Mouse (Mus musculus): ENCODE results near the gene Osbpl10. TPM values are rescaled to one million over a fixed set of nuclear protein-coding genes. Genes with fewer than 3 reads are reported as not detected.
A peak's percentile ranks its signal among the peaks of the same experiment; 100 is the strongest.

Gene Osbpl10
- total and polyA plus RNA-seq, 2 experiments from 2014 or later: 3.3 to 22.5 TPM

DNA sequence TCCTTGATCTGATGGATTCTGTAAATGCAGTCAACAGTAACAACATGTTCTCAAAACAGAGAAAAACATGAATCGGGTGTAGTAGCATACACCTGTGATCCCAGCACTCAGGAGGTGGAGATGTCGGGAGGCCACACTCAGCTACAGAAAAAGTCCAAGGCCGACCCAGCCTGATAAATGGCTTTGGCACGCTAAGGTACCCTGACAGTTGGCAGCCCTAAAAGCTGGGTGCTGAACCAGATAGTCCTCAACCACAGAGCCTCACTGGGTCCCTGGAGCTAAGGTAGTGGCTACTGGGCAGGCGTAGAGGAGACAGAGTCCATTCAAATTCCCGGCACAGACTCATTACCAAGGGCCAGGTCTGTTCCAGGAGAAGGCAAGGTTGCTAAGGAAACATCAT is 222.9 kb downstream of the Osbpl10 start:
- H3K27ac ChIP-seq: no peak overlapping the region
- DNase-seq (ENCODE audit: low spot score): no peak
- no peak overlapping the region for H3K4me2 ChIP-seq (ENCODE audit: low read depth, low read length)
- TF ChIP-seq CTCF (IDR thresholded peaks at IDR 0.05; ENCODE audit: low read depth): no peak
- no peak overlapping the region for H3K9ac ChIP-seq (replicated peaks; ENCODE audit: low read length)
- no peaks in the 10 kb centered on the region for H3K9me3 ChIP-seq (ENCODE audit: low read length)
- no peaks in the 10 kb centered on the region for H3K27me3 ChIP-seq (ENCODE audit: insufficient read depth, low read length)
- H3K4me1 ChIP-seq (ENCODE audit: insufficient read depth, low read length): no peaks in the 10 kb centered on the region
- no peak for ATAC-seq
- no peaks in the 10 kb centered on the region for H3K36me3 ChIP-seq (ENCODE audit: insufficient read depth, low read length)
- 91% methylated on average over 6 of the region's 6 CpGs for WGBS
- no peak overlapping the region for H3K4me3 ChIP-seq (ENCODE audit: low read length)

DNA sequence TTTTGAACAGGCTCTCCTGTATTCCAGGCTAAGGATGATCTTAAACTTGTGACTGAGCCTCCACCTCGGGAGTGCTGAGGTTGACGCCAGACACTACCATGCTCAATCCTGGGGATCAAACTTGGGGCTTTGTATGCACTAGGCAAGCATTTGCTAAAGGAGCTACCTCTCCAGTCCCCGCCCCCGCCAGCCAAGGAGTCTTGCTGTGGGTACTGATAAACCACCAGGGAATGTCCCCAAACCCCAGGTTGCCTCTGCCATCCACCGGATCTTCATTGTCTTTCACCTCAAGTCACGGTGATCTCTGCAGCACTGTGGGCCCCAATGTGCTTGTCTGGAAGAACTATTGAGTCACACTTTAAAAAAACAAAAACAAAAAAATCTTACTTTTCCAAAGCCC is 224.8 kb downstream of the Osbpl10 start:
- H3K27me3 ChIP-seq (ENCODE audit: insufficient read depth, low read length): no peaks in the 10 kb centered on the region
- no peaks in the 10 kb centered on the region for H3K4me1 ChIP-seq (ENCODE audit: insufficient read depth, low read length)
- 54% methylated on average over 6 of the region's 6 CpGs for WGBS
- H3K27ac ChIP-seq: no peak overlapping the region
- no peak overlapping the region for H3K4me3 ChIP-seq (ENCODE audit: low read length)
- H3K9me3 ChIP-seq (ENCODE audit: low read length): no peaks in the 10 kb centered on the region
- H3K9ac ChIP-seq (replicated peaks; ENCODE audit: low read length): no peak overlapping the region
- DNase-seq (ENCODE audit: low spot score) (no peak), ATAC-seq (no peak)
- no peak overlapping the region for H3K4me2 ChIP-seq (ENCODE audit: low read depth, low read length)
- TF ChIP-seq CTCF (IDR thresholded peaks at IDR 0.05; ENCODE audit: low read depth): no peak
- H3K36me3 ChIP-seq (ENCODE audit: insufficient read depth, low read length): no peaks in the 10 kb centered on the region

DNA sequence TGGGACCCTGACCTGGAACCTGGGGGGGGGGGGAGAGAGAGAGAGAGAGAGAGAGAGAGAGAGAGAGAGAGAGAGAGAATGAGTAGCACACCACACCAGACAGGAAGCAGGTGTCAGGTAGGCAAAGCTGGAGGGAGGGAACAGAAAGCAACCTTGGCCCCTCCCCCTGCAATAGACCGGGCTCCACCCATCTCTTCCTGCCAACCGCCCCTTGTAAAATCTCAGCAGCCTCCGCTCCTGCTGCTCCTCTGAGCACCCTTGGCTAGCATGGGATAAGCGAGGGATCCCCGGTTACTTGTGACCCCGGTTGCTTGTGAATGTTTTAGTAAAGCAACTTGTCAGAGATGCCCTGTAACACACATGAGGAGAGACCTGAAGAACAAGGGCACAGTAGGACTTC is 227.1 kb downstream of the Osbpl10 start:
- no peak for DNase-seq (ENCODE audit: low spot score)

DNA sequence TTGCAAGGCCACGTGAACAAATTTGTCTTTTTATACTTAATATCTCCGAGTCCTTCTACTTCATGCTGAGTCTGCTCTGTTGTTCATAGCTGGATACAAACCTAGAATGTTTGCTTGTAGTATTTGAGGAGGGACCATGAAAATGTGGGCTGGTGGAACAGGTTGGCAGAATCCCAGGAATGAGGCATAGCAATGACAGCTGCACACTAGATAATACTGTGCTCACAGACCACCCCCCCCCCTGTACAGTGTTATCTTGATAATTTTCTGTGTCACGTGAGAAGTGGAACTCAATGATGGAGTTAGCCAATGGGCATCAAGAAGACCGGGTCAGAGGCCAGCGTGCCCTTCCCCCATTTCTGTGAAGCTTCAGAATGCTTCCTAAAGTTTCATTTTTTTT is 227.8 kb downstream of the Osbpl10 start:
- TF ChIP-seq CTCF (IDR thresholded peaks at IDR 0.05; ENCODE audit: low read depth): no peak
- WGBS: 55% methylated on average over 5 of the region's 5 CpGs
- H3K36me3 ChIP-seq (ENCODE audit: insufficient read depth, low read length): no peaks in the 10 kb centered on the region
- no peaks in the 10 kb centered on the region for H3K4me1 ChIP-seq (ENCODE audit: insufficient read depth, low read length)
- no peak overlapping the region for H3K9ac ChIP-seq (replicated peaks; ENCODE audit: low read length)
- DNase-seq (ENCODE audit: low spot score) (peak; percentile 24), ATAC-seq (no peak)
- no peak overlapping the region for H3K4me3 ChIP-seq (ENCODE audit: low read length)
- H3K27me3 ChIP-seq (ENCODE audit: insufficient read depth, low read length): no peaks in the 10 kb centered on the region
- H3K9me3 ChIP-seq (ENCODE audit: low read length): no peaks in the 10 kb centered on the region
- H3K27ac ChIP-seq: no peak overlapping the region
- H3K4me2 ChIP-seq (ENCODE audit: low read depth, low read length): no peak overlapping the region

More for the DNA sequence above, 227.1 kb downstream of the Osbpl10 start:
- Histone ChIP-seq H3K4me1 (ENCODE audit: insufficient read depth, low read length) (no peaks in the 10 kb centered on the region), H3K27ac (no peak overlapping the region), H3K9me3 (ENCODE audit: low read length) (no peaks in the 10 kb centered on the region), H3K36me3 (ENCODE audit: insufficient read depth, low read length) (no peaks in the 10 kb centered on the region), H3K4me2 (ENCODE audit: low read depth, low read length) (no peak overlapping the region), H3K9ac (replicated peaks; ENCODE audit: low read length) (no peak overlapping the region), H3K4me3 (ENCODE audit: low read length) (no peak overlapping the region), H3K27me3 (ENCODE audit: insufficient read depth, low read length) (no peaks in the 10 kb centered on the region)
- no peak for ATAC-seq
- TF ChIP-seq CTCF (IDR thresholded peaks at IDR 0.05; ENCODE audit: low read depth): no peak
- 17% methylated on average over 6 of the region's 6 CpGs for WGBS

DNA sequence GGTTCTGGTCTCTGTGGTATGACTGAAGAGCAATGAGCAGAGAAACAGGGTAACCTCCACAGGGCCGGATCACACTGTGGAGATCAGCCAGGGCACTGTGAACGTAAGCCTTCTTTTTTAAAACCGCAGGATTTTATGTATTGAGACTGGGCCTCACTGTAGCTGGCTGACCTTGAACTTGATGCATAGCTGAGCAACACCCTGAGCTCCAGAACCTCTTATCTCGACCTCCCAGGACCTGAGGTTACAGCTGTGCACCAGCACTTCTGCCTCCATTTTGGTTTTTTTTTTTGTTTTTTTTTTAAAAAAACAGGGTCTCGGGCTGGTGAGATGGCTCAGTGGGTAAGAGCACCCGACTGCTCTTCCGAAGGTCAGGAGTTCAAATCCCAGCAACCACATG is 231.4 kb downstream of the Osbpl10 start:
- H3K4me1 ChIP-seq (ENCODE audit: insufficient read depth, low read length): no peaks in the 10 kb centered on the region
- no peak overlapping the region for H3K27ac ChIP-seq
- TF ChIP-seq CTCF (IDR thresholded peaks at IDR 0.05; ENCODE audit: low read depth): no peak
- 91% methylated on average over 7 of the region's 7 CpGs for WGBS
- H3K9me3 ChIP-seq (ENCODE audit: low read length): no peaks in the 10 kb centered on the region
- no peaks in the 10 kb centered on the region for H3K27me3 ChIP-seq (ENCODE audit: insufficient read depth, low read length)
- H3K36me3 ChIP-seq (ENCODE audit: insufficient read depth, low read length): no peaks in the 10 kb centered on the region
- no peak overlapping the region for H3K9ac ChIP-seq (replicated peaks; ENCODE audit: low read length)
- no peak overlapping the region for H3K4me3 ChIP-seq (ENCODE audit: low read length)
- ATAC-seq: no peak
- no peak overlapping the region for H3K4me2 ChIP-seq (ENCODE audit: low read depth, low read length)
- no peak for DNase-seq (ENCODE audit: low spot score)

DNA sequence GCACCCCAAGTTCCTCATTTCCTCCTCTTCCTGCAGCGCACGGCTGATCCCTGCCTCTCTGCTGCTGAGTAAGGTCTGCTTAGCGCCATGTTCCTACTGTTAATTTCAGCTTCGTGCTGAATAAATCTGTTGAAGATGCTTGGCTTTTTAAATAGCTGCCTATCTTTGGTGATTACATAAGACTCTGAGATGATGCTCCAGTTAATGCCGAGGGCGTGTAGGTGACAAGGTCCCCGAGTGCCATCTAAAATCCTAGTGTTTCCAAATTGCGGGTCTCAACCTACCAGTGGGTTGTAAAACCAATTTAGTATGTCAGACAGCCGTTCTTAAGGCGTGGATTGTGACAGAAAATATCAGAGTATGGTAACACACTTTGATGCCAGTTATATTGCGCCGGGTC is 232.2 kb downstream of the Osbpl10 start:
- Histone ChIP-seq H3K27ac (no peak overlapping the region), H3K9me3 (ENCODE audit: low read length) (no peaks in the 10 kb centered on the region), H3K4me3 (ENCODE audit: low read length) (no peak overlapping the region), H3K4me2 (ENCODE audit: low read depth, low read length) (no peak overlapping the region), H3K4me1 (ENCODE audit: insufficient read depth, low read length) (no peaks in the 10 kb centered on the region), H3K9ac (replicated peaks; ENCODE audit: low read length) (no peak overlapping the region), H3K27me3 (ENCODE audit: insufficient read depth, low read length) (no peaks in the 10 kb centered on the region), H3K36me3 (ENCODE audit: insufficient read depth, low read length) (no peaks in the 10 kb centered on the region)
- DNase-seq (ENCODE audit: low spot score) (no peak), ATAC-seq (no peak)
- WGBS: 85% methylated on average over 12 of the region's 12 CpGs
- no peak for TF ChIP-seq CTCF (IDR thresholded peaks at IDR 0.05; ENCODE audit: low read depth)

DNA sequence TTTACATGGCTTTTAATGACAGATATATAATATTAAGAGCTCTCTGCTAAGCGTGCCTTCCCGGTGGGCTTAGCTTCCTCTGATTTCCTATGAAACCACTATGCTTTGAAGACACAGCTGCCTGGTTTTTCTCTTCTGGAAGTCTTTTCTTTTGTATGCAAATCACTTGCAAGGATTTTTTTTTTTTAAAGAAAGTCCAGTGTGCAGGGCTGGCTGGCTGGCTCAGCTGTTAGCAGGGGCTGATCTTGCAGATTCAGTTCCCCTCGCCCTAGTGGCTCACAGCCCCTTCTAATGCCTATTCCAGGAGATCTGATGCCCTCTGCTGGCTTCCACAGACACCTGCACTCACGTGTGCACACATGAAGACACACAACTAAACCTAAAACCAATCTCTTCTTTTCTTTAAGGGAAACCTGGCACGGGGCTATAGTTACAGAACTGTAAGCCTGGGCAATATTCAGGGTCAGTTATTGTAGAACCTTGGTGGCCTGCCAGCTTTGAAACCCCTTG is 235.4 kb downstream of the Osbpl10 start:
- no peaks in the 10 kb centered on the region for H3K9me3 ChIP-seq (ENCODE audit: low read length)
- no peak overlapping the region for H3K4me2 ChIP-seq (ENCODE audit: low read depth, low read length)
- H3K36me3 ChIP-seq (ENCODE audit: insufficient read depth, low read length): no peaks in the 10 kb centered on the region
- no peak overlapping the region for H3K9ac ChIP-seq (replicated peaks; ENCODE audit: low read length)
- peak; percentile 44; the same call in 1 of the 2 replicates for TF ChIP-seq CTCF (IDR thresholded peaks at IDR 0.05; ENCODE audit: low read depth)
- DNase-seq (ENCODE audit: low spot score): no peak
- WGBS: 83% methylated on average over 5 of the region's 5 CpGs
- no peak overlapping the region for H3K27ac ChIP-seq
- no peak overlapping the region for H3K4me3 ChIP-seq (ENCODE audit: low read length)
- H3K27me3 ChIP-seq (ENCODE audit: insufficient read depth, low read length): no peaks in the 10 kb centered on the region
- ATAC-seq: no peak
- no peaks in the 10 kb centered on the region for H3K4me1 ChIP-seq (ENCODE audit: insufficient read depth, low read length)

Measured in hindbrain, postnatal 0 days (tissue).